Mouse (Mus musculus) ovary, postnatal 36 days (tissue): ENCODE measurements at regions not wholly inside any gene's neighbourhood (a gene's known extent, or its start where the extent isn't known, plus 50 kb on each side); places are given as distances from the start of the nearest gene placed in this dataset.

Source experiments
- DNase-seq: peaks from one replicate; pipeline ENCODE4 v3.0.0; 2022; ENCODE audit warnings: low spot score, mixed read lengths

GRCm38 (mm10) chr5:75880088-75880684 lies 98.1 kb downstream of the Kdr start:
- no peak for DNase-seq

GRCm38 (mm10) chr5:75878361-75878760 lies 99.9 kb downstream of the Kdr start:
- DNase-seq, result peak; percentile 10

- DNase-seq, result no peak
Measured at GRCm38 (mm10) chr5:75877609-75877971, 100.7 kb downstream of the Kdr start.

- no peak for DNase-seq
Measured at GRCm38 (mm10) chr5:75876871-75877608, 101.2 kb downstream of the Kdr start.

- DNase-seq, result peak; percentile 49
Measured at GRCm38 (mm10) chr5:75871120-75871519, 107.1 kb downstream of the Kdr start.

GRCm38 (mm10) chr5:75870666-75871065 lies 107.6 kb downstream of the Kdr start:
- DNase-seq, result no peak

- DNase-seq, result no peak
Measured at GRCm38 (mm10) chr5:75869535-75869934, 108.7 kb downstream of the Kdr start.

GRCm38 (mm10) chr5:75865096-75865495 lies 113.2 kb downstream of the Kdr start:
- DNase-seq, result no peak

GRCm38 (mm10) chr5:75863358-75863757 lies 114.9 kb downstream of the Kdr start:
- no peak for DNase-seq

GRCm38 (mm10) chr5:75862630-75862991 lies 115.6 kb downstream of the Kdr start:
- DNase-seq, result peak; percentile 48

GRCm38 (mm10) chr5:75861916-75862629 lies 116.2 kb downstream of the Kdr start:
- DNase-seq, result no peak

- no peak for DNase-seq
Measured at GRCm38 (mm10) chr5:75859316-75859836, 118.9 kb downstream of the Kdr start.

- DNase-seq, result no peak
Measured at GRCm38 (mm10) chr5:75850855-75851254, 127.4 kb downstream of the Kdr start.

- DNase-seq, result no peak
Measured at GRCm38 (mm10) chr5:75847966-75848365, 130.3 kb downstream of the Kdr start.

GRCm38 (mm10) chr5:75847341-75847740 lies 130.9 kb downstream of the Kdr start:
- DNase-seq, result no peak

- DNase-seq, result no peak
Measured at GRCm38 (mm10) chr5:75846016-75846415, 132.2 kb downstream of the Kdr start.

- DNase-seq, result no peak
Measured at GRCm38 (mm10) chr5:75843807-75844206, 134.5 kb downstream of the Kdr start.

GRCm38 (mm10) chr5:75840421-75840820 lies 137.8 kb downstream of the Kdr start:
- no peak for DNase-seq

GRCm38 (mm10) chr5:75835556-75835961 lies 142.7 kb downstream of the Kdr start:
- peak; percentile 12 for DNase-seq

GRCm38 (mm10) chr5:75834766-75835555 lies 143.3 kb downstream of the Kdr start:
- DNase-seq, result no peak

GRCm38 (mm10) chr5:75832341-75832740 lies 145.9 kb downstream of the Kdr start:
- no peak for DNase-seq
